Mouse (Mus musculus) heart, embryonic 11.5 days (tissue): ENCODE data around the gene Tbck. TPM values are rescaled to one million over a fixed set of nuclear protein-coding genes. Genes with fewer than 3 reads are reported as not detected.
A peak's percentile ranks its signal among the peaks of the same experiment; 100 is the strongest.

ENCODE experiments used
- ATAC-seq: fragments of 200-750 bp; cut with Nextera tagmentation; replicated peaks from 2 replicates; pipeline ENCODE4 v1.8.0; 2017; ENCODE audit warnings: moderate library complexity; ENCODE audit not compliant: insufficient number of reproducible peaks, low FRiP score, low TSS enrichment
- H3K27ac ChIP-seq: fragments of 300-500 bp; sonication (generic); 2 replicates; pipeline ENCODE4 v1.5.1; 2014; ENCODE audit warnings: mild to moderate bottlenecking, low read depth, low read length
- H3K27me3 ChIP-seq: fragments of 300-500 bp; sonication (generic); 2 replicates; pipeline ENCODE4 v1.6.1; 2014; ENCODE audit warnings: mild to moderate bottlenecking, low read length, mixed read lengths; ENCODE audit not compliant: control insufficient read depth, insufficient read depth
- H3K36me3 ChIP-seq: fragments of 300-500 bp; sonication (generic); 2 replicates; pipeline ENCODE4 v1.6.1; 2014; ENCODE audit warnings: mild to moderate bottlenecking, low read length, moderate library complexity, mixed read lengths; ENCODE audit not compliant: control insufficient read depth, insufficient read depth
- H3K4me1 ChIP-seq: fragments of 300-500 bp; sonication (generic); 2 replicates; pipeline ENCODE4 v1.6.1; 2014; ENCODE audit warnings: low read length; ENCODE audit not compliant: control insufficient read depth, insufficient read depth
- H3K4me2 ChIP-seq: fragments of 300-500 bp; sonication (generic); 2 replicates; pipeline ENCODE4 v1.6.1; 2014; ENCODE audit warnings: mild to moderate bottlenecking, moderate library complexity
- H3K4me3 ChIP-seq: fragments of 300-500 bp; sonication (generic); 2 replicates; pipeline ENCODE4 v1.5.1; 2014; ENCODE audit warnings: low read depth, low read length
- H3K9ac ChIP-seq: fragments of 300-500 bp; sonication (generic); 2 replicates; pipeline ENCODE4 v1.6.1; 2014; ENCODE audit warnings: mild to moderate bottlenecking, low read depth, low read length, moderate library complexity
- H3K9me3 ChIP-seq: fragments of 300-500 bp; sonication (generic); replicated peaks from 2 replicates; pipeline ENCODE4 v1.6.1; 2016; ENCODE audit warnings: low read length; ENCODE audit not compliant: control insufficient read depth
- WGBS: fragments of 180-500 bp; shearing (Covaris S2); extraction: QIAGEN DNeasy Blood & Tissue Kit; methylation state at CpG from one replicate; pipeline ENCODE4 v1.1.7; 2014; ENCODE audit not compliant: insufficient replicate concordance; 5-methylcytosine and 5-hydroxymethylcytosine counted together
- polyA plus RNA-seq: library from polyadenylated mRNA; unstranded; fragments of >200 nt; fragmentation: Nextera tagmentation; extraction: Ambion mirVana; gene quantifications from 2 replicates; pipeline ENCODE4 v1.2.1, GENCODE M21; 2014

The Tbck gene
- polyA plus RNA-seq, 1 experiment from 2014 or later = 15.3 TPM

DNA sequence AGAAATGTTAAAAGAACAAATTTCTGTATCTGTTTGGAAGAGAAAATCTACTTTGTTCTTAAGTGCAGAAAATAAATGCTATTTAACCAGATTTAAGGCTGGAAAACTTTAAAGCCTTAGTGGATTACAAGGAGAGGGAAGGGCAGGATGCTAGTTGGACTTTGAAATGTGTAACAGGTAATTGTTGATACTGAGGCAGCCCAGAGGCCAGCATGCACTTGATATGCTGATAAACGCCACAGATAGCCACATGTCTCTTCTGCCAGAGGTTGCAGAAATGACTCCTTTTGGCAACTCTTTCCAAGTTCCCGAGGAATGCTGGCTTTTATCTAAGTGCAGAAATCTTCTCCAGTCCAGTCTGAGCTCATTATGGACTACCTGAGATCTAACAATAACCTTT lies 6.5 kb upstream of the Tbck start:
- Histone ChIP-seq H3K4me1 (peaks cover under 1% of the 10 kb centered on the region; the same call in 1 of the 2 replicates), H3K27me3 (no peaks in the 10 kb centered on the region), H3K4me3 (no peak overlapping the region), H3K9ac (no peak overlapping the region), H3K36me3 (0 out of 2 replicates have a peak, but pooled peaks cover 2% of the 10 kb centered on the region), H3K27ac (no peak overlapping the region), H3K9me3 (no peaks in the 10 kb centered on the region), H3K4me2 (no peak overlapping the region)
- 75% methylated on average over 2 of the region's 2 CpGs for WGBS
- ATAC-seq = no peak

DNA sequence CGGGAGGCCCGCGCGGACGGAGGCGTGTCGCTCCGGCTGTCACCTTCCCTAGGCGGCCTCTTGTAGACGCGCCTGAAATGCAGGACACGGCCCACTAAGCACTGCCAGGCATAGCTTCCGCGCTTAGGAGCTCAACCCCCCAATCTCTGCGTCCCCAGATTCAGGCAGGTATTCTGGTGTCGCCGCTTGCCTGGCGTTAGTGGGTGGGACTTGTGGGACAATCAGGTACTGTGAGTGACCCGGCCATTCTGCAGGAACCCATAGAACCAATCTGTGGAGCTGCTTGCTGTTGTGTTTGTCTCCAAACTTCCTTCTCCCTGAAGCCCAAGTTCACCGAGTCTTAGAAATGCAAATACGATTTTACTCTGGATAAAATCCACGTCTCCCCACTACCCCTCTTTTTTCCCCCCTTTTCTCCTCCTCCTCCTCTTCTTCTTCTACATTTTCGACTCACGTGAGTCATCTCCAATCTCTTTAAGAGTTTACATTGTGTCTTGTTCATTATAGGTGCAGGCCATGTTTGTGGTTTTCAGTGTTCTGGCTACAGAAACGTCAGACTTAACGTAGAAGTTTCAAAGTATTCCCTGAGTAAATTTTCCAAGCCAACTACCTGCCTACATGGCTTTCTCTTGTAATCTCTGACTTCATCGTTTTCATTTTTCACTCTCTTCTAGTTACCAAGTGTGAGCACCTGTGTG lies 436 bp downstream of the Tbck start, which contains the start of gene Aimp1:
TSS of gene Aimp1 (minus strand) at position 140 of the 698 bp plus-strand sequence.
- H3K36me3 ChIP-seq = no peaks in the 10 kb centered on the region
- 2% methylated on average over 27 of the region's 27 CpGs for WGBS
- ATAC-seq = no peak

DNA sequence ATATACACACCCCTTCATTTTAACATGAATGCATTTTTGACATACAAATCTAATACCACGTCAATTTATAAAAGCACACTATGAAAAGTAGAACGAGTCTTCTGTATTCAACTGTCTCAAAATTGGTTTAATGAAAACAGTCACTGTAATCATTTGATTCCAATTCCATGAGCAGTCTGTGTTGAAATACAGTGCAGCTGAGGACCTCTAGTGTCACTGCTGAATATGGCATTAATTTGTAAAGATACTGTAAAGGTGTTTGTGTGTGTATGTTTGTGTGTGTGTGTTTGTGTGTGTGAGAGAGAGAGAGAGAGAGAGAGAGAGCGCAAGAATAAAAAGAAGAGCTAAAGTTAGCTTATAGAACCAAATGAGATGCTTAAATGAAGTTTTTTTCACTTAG lies 17.4 kb downstream of the Tbck start:
- H3K27ac ChIP-seq = no peak overlapping the region
- no peak overlapping the region for H3K4me2 ChIP-seq
- no peaks in the 10 kb centered on the region for H3K27me3 ChIP-seq
- 79% methylated on average over 3 of the region's 3 CpGs for WGBS
- H3K9me3 ChIP-seq = no peaks in the 10 kb centered on the region
- H3K9ac ChIP-seq = no peak overlapping the region
- H3K4me3 ChIP-seq = no peak overlapping the region
- no peaks in the 10 kb centered on the region for H3K4me1 ChIP-seq
- no peak for ATAC-seq
- no peaks in the 10 kb centered on the region for H3K36me3 ChIP-seq

More for the DNA sequence above, 436 bp downstream of the Tbck start, which contains the start of gene Aimp1:
- H3K9me3 ChIP-seq = no peaks in the 10 kb centered on the region
- H3K27ac ChIP-seq = peak within 1 kb of the TSS; percentile 95
- H3K4me2 ChIP-seq = peak within 1 kb of the TSS; percentile 89
- no peaks in the 10 kb centered on the region for H3K27me3 ChIP-seq
- H3K4me3 ChIP-seq = peak within 1 kb of the TSS; percentile 89
- H3K4me1 ChIP-seq = peaks cover 9% of the 10 kb centered on the region; the same call in 1 of the 2 replicates
- peak within 1 kb of the TSS; percentile 97 for H3K9ac ChIP-seq

DNA sequence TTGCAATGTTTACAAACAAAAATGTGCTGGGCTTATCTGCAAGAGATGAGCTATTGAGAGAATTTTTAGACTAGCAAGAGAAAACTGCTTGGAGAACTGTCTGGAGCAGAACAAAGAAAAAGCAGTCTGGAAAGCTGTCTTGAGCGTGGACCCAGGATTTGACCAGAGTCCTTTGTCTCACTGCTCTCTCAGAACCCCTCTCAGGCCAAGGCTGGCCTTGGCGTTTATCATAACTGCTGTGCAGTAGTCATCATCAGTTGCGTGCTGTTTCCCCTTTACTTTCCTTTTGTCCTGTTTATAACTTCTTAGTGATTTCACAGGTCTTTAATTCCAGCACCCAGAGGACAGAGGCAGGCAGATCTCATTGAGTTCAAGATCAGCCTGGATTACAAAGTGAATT lies 20.3 kb downstream of the Tbck start:
- H3K9me3 ChIP-seq = no peaks in the 10 kb centered on the region
- 80% methylated on average over 3 of the region's 3 CpGs for WGBS
- no peak for ATAC-seq
- no peaks in the 10 kb centered on the region for H3K36me3 ChIP-seq
- no peak overlapping the region for H3K4me3 ChIP-seq
- H3K27me3 ChIP-seq = no peaks in the 10 kb centered on the region
- H3K4me1 ChIP-seq = no peaks in the 10 kb centered on the region
- H3K9ac ChIP-seq = no peak overlapping the region
- no peak overlapping the region for H3K27ac ChIP-seq
- H3K4me2 ChIP-seq = no peak overlapping the region

GRCm38 (mm10) chr3:132706977-132707376 lies 23.0 kb downstream of the Tbck start:
- WGBS = 72% methylated on average over 4 of the region's 4 CpGs
- no peaks in the 10 kb centered on the region for H3K4me1 ChIP-seq
- H3K36me3 ChIP-seq = no peaks in the 10 kb centered on the region

GRCm38 (mm10) chr3:132713913-132714312 lies 30.0 kb downstream of the Tbck start:
- H3K27me3 ChIP-seq = no peaks in the 10 kb centered on the region
- H3K4me2 ChIP-seq = no peak overlapping the region
- no peaks in the 10 kb centered on the region for H3K4me1 ChIP-seq
- ATAC-seq = no peak
- no peak overlapping the region for H3K4me3 ChIP-seq
- H3K36me3 ChIP-seq = no peaks in the 10 kb centered on the region
- H3K27ac ChIP-seq = no peak overlapping the region
- H3K9me3 ChIP-seq = no peaks in the 10 kb centered on the region
- H3K9ac ChIP-seq = no peak overlapping the region
- 67% methylated on average over 5 of the region's 5 CpGs for WGBS

More at GRCm38 (mm10) chr3:132706977-132707376, 23.0 kb downstream of the Tbck start:
- Histone ChIP-seq H3K27me3 (no peaks in the 10 kb centered on the region), H3K9me3 (no peaks in the 10 kb centered on the region), H3K27ac (no peak overlapping the region), H3K9ac (no peak overlapping the region), H3K4me3 (no peak overlapping the region), H3K4me2 (no peak overlapping the region)
- no peak for ATAC-seq

GRCm38 (mm10) chr3:132717316-132717715 lies 33.4 kb downstream of the Tbck start:
- WGBS = 92% methylated on average over 4 of the region's 4 CpGs
- Histone ChIP-seq H3K9me3 (no peaks in the 10 kb centered on the region), H3K27ac (no peak overlapping the region), H3K27me3 (no peaks in the 10 kb centered on the region), H3K9ac (no peak overlapping the region), H3K4me2 (no peak overlapping the region), H3K4me3 (no peak overlapping the region), H3K36me3 (no peaks in the 10 kb centered on the region; the same call in 1 of the 2 replicates), H3K4me1 (no peaks in the 10 kb centered on the region)
- ATAC-seq = no peak

DNA sequence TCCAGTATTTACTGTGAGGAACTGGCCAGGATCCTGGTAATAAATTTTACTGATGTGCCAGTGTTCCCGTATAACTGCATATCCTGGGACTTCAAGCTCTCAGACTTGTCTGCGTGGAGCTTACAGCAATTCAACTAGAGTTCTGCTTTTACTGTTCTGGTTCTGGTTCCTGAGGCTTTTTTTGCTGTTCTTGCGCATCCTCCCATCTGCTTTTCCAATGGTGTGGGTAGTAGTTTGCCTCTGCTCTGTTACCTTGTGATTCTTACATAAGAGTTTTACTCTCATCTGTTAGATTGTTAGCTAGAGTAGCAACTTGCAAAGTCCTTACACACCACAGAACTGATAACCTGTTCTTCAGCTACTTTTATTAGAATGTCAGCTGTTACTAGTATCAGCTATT lies 40.4 kb downstream of the Tbck start:
- H3K27ac ChIP-seq = no peak overlapping the region
- H3K4me3 ChIP-seq = no peak overlapping the region
- H3K27me3 ChIP-seq = no peaks in the 10 kb centered on the region
- H3K4me2 ChIP-seq = no peak overlapping the region
- no peaks in the 10 kb centered on the region; the same call in 1 of the 2 replicates for H3K36me3 ChIP-seq
- WGBS = 89% methylated on average over 3 of the region's 3 CpGs
- H3K9ac ChIP-seq = no peak overlapping the region
- no peaks in the 10 kb centered on the region for H3K9me3 ChIP-seq
- no peaks in the 10 kb centered on the region for H3K4me1 ChIP-seq
- ATAC-seq = no peak
